Mouse (Mus musculus) brown adipose tissue, adult 24 weeks (tissue): ENCODE measurements around the gene Ilvbl. TPM values are rescaled to one million over a fixed set of nuclear protein-coding genes. Genes with fewer than 3 reads are reported as not detected.

ENCODE experiments used
- H3K27ac ChIP-seq: fragments of 200-500 bp; replicated peaks from 2 replicates; pipeline ENCODE4 v1.5.1; 2012; ENCODE audit warnings: low read depth, mild to moderate bottlenecking, low read length
- H3K4me1 ChIP-seq: fragments of 200-500 bp; 2 replicates; pipeline ENCODE4 v1.6.1; 2012; ENCODE audit warnings: low read length, mixed read lengths; ENCODE audit not compliant: control insufficient read depth, insufficient read depth, insufficient read length
- H3K4me3 ChIP-seq: fragments of 200-500 bp; 2 replicates; pipeline ENCODE4 v1.5.1; 2012; ENCODE audit warnings: low read depth, mild to moderate bottlenecking, low read length, moderate library complexity; ENCODE audit not compliant: insufficient read depth
- polyA plus RNA-seq: library from polyadenylated mRNA; stranded (reverse); fragments of >200 nt; gene quantifications from 2 replicates; pipeline ENCODE4 v1.2.4, GENCODE M21; 2012; ENCODE audit not compliant: missing spikeins, insufficient read depth, insufficient read length

The Ilvbl gene
- polyA plus RNA-seq, 1 experiment = 18.4 TPM

DNA sequence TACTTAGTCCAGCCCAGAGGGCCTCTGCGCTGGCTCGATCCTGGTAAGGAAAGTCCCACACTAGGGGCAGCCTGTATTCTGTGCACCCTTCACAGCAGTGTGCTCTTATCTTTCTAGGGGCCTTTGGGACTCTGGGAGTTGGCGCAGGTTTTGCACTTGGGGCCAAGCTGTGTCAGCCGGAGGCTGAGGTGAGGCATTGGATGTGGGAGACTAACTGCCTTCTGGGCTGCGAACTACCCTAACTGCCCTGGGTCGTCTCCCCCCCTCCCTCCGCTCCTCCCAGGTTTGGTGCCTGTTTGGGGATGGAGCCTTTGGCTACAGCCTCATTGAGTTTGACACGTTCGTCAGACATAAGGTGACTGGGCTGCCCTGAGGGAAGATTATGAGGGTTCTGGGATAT is 9.2 kb downstream of the Ilvbl start:
- Histone ChIP-seq H3K4me3 (no peak overlapping the region), H3K4me1 (no peaks in the 10 kb centered on the region), H3K27ac (no peak overlapping the region)

DNA sequence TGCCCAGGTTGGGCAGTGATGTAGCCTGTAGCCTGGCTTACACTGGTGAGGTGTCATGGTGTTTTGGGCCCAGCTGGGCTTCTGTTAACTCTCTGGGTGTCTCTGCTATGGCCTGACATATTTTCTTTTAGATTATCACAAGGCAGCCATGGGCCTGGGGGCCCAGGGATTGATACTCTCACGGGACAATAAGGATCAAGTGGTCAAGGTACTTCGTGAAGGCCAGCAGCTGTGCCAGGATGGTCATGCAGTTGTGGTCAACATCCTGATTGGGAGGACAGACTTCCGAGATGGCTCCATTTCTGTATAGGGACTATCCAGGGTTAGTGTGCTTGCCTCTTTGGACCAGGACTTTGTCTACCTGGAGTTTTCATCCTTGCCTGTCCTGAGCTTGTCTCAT is 9.8 kb downstream of the Ilvbl start:
- Histone ChIP-seq H3K4me1 (no peaks in the 10 kb centered on the region), H3K27ac (no peak overlapping the region), H3K4me3 (no peak overlapping the region)

DNA sequence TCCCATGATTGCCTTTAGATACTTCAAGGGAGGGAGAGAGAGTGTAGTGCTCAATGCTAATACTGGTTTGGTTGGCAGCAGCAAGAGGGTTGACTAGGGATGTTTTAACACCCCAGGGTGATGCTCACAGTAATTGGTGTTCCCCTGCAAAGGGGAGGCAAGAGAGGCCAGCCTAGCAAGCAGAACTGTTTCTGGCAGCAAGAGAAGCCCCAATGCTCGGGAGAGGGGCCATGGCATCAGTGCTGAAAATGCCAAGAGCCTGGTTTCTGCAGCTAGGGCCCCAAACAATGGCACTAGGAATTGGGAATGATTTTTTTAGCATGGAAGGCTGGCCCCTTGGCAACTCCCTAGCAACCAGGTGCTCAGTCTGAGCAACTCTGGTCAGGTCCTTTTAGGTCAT is 10.8 kb downstream of the Ilvbl start:
- H3K27ac ChIP-seq = no peak overlapping the region
- no peak overlapping the region for H3K4me3 ChIP-seq
- H3K4me1 ChIP-seq = no peaks in the 10 kb centered on the region

DNA sequence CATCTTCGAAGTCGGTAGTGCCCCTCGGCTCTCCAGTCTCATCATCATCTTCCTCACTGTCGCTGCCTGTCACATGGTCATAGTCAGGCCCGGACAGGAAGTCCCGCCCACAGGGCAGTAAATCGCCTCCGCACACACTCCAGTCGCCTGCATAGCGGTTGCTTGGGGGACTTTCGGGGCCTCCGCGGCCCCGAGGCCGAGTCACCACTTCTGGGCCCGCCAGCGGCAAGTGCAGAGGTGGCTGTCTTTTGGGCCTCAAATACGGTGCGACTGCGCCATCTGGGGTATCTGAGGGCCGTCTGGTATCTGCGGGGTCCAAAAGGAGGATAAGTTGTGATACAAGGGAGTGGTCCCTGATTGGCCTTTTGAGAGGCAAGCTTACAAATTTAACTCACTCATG is 11.5 kb downstream of the Ilvbl start:
- Histone ChIP-seq H3K27ac (no peak overlapping the region), H3K4me3 (no peak overlapping the region)

DNA sequence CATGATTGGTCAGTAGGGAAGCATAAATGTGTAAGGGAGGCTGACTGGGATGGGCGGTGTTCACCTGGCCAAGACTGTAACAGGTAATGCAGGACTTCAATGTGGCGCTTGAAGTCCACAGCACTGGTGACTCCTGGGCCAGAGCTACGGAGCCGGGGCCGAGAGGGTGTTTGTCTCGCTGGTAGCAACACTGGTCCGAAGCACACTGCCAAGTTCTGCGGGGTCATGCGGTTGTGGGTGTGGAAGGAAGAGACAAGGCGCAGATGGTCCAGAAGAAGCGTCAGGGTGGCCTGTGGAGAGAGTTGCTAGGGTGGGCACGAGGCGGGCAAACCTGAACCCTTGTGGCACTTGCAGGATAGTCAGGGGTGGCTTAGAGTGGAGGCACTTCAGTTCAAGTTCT is 11.9 kb downstream of the Ilvbl start:
- H3K4me3 ChIP-seq = no peak overlapping the region
- peaks cover 5% of the 10 kb centered on the region; the same call in 1 of the 2 replicates for H3K4me1 ChIP-seq
- H3K27ac ChIP-seq = no peak overlapping the region

More for the DNA sequence above, 11.5 kb downstream of the Ilvbl start:
- peaks cover 5% of the 10 kb centered on the region; the same call in 1 of the 2 replicates for H3K4me1 ChIP-seq

DNA sequence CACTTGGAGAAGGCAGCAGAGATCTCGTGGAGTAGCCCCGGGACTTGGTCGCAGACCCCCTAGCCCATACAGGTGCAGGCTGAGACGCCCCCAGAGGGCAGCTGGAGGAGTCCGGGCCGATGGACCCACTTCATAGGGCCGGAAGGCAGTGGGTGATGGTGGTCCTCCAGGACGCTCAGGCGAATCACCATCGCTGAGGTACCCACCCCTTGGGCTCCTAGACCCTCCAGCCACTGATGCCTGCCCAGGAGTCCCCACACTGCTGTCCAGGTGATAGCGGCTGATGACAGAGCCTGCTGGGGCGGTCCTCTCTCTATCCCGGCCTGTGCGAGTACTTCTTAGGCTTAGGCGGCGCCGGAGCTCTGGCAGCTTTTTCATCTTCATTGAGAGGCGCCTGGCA is 15.1 kb downstream of the Ilvbl start:
- Histone ChIP-seq H3K27ac (no peak overlapping the region), H3K4me3 (no peak overlapping the region), H3K4me1 (peaks cover 7% of the 10 kb centered on the region; the same call in 1 of the 2 replicates)

DNA sequence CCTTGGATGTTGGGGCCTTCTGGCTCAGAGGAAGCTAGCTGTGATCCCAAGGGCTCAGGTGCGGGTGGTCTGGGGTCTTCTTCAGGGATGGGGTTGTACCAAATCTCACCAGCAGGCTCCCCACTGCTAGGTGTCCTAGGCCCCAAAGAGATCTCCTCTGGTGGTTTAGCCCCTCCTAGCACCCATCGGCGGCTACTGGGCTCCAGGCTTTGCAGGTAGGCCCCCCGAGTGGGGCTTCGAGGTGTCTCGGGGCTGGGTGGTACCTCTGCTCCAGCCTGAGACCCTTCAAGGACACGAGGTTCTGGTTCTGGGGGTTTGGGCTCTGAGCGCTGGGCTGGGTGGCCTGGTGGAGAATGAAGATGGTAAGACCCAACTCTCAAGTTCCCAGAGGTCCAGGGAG is 15.8 kb downstream of the Ilvbl start:
- H3K27ac ChIP-seq = no peak overlapping the region
- H3K4me3 ChIP-seq = peak overlapping the region; percentile 99; the same call in 1 of the 2 replicates
- peaks cover 7% of the 10 kb centered on the region; the same call in 1 of the 2 replicates for H3K4me1 ChIP-seq

DNA sequence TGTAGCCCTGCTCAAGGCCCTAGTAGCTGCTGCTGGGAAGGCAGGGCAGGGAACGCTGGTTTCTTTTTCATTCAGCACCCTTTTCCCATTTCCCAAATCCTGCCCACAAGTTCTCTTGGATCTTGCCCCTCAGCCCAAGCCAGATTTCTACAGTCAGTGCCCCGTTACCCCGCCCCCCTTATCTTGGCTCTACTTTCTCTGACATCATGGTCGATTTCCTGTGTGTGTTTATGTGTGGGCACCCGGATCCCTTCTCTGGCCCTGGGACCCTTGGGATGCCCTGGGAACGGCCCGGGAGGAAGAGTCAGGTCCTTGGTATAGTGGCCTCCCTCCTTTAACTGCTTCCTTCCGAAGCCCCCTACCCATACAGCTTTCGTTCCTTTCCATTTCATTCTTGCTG is 16.6 kb downstream of the Ilvbl start:
- Histone ChIP-seq H3K4me3 (peak overlapping the region; percentile 99), H3K4me1 (peaks cover 7% of the 10 kb centered on the region; the same call in 1 of the 2 replicates), H3K27ac (peak overlapping the region; percentile 91)

DNA sequence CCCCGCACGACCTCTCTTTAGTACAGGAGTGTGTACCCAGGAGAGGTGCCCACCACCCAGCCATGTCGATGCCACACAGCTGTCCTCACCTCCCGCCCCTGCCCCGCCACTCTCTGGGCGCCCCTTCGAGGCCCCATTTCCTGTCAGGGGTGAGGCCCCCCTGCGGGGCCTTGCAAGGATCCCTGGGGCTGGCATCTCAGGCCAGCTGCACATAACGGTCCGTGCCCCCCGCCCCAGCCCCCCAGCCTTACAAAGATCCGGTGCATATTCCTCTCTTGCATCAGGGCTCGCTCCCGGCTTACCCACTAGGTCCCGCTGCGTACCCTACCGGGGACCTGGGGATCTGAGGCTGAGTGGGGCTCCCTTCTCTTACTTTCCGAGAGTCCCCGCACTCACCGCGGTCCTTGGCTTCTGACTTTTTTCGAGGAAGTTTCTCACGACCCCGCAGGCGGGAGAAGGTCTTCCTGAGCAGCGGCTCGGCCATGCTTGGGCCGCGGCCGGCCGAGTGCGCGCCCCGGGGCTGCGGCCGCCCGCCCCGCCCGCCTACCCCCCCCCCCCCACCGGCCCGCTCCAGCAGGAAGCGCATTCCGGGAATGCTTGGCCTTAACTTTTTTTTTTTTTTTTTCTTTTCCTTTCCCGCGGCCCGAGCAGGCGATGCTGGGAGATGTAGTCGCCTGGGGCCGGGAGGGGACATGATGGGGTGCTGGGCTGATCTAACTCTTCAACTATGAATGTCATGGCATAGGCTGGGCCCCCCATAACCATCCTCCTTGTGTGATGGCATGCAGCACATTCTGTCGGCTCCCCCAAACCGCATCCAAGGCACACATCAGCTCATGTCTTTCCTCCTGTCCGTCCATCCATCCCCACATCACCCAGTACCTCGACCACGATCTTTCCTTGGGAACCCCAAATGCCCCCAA is 17.5 kb downstream of the Ilvbl start, which contains the start of gene Syde1:
Syde1 (minus strand) TSS at position 559 of the 923 bp plus-strand sequence.
- peak within 1 kb of the TSS; percentile 91 for H3K27ac ChIP-seq
- H3K4me1 ChIP-seq = peaks cover 7% of the 10 kb centered on the region; the same call in 1 of the 2 replicates
- peak within 1 kb of the TSS; percentile 99 for H3K4me3 ChIP-seq

DNA sequence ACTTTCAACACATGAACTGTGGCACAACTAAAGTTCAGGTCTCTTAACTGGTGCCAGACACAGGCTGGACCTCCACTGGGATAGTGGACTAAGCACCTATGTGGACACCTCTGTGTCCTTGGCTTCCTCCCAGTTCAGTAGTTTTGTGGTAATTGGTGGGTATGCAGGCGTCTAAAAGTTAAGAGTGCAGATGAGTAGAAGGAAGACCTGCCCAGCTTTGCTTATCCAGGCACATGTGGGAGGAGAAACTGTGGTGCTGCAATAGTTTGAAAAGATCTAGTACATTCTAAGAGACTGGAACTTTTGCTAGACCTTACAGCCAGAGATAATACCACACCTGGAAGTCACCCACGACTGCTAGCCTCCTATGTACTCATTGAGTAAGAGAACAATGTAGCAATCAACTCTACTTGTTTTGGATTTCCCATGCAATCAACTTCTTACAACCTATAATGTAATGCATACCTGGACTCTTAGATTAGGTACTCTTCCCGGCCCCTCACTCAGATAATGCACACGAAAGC is 18.8 kb downstream of the Ilvbl start:
- Histone ChIP-seq H3K4me3 (no peak overlapping the region), H3K27ac (no peak overlapping the region), H3K4me1 (peaks cover 7% of the 10 kb centered on the region; the same call in 1 of the 2 replicates)

DNA sequence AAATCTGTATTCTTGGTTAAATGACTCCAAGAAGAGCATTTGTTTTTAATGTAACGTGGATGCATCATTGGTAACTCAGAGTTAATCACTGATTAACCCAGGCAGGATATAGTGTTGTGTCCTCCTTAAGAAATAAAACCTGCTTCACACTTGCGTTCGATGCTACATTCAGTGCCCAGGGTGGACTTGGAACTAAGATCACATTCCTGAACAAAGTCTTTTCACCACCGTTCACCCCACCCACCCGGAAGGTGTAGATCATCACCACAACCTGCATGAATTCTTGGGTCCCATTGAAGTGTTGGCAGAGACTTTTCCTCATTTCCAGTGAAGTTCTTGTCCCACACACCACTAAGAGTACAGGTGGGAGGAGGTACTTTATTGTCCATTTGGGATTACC is 19.6 kb downstream of the Ilvbl start:
- Histone ChIP-seq H3K4me1 (peaks cover 7% of the 10 kb centered on the region; the same call in 1 of the 2 replicates), H3K4me3 (no peak overlapping the region)

DNA sequence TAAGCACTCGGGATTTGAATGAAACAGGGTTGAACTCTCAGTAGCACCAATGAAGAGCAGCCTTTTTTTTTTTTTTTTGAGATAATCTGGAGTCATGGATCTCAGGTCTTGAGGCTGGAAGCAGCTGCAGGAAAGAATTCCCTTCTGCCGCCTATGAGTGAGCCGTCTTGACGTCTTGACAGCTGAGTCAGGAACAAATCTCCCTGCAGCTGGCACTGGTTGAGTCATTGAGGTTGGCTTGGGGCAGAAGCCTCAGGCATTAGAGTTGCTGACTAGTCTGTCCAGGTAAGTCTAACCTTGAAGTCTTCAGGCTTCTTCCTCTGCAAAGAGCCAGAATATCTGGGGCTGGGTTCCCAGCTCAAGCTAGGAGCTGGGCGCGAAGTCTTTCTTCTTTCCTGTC is 20.0 kb downstream of the Ilvbl start:
- H3K4me3 ChIP-seq = no peak overlapping the region
- no peak overlapping the region for H3K27ac ChIP-seq
- peaks cover 7% of the 10 kb centered on the region; the same call in 1 of the 2 replicates for H3K4me1 ChIP-seq

More for the DNA sequence above, 19.6 kb downstream of the Ilvbl start:
- no peak overlapping the region for H3K27ac ChIP-seq

DNA sequence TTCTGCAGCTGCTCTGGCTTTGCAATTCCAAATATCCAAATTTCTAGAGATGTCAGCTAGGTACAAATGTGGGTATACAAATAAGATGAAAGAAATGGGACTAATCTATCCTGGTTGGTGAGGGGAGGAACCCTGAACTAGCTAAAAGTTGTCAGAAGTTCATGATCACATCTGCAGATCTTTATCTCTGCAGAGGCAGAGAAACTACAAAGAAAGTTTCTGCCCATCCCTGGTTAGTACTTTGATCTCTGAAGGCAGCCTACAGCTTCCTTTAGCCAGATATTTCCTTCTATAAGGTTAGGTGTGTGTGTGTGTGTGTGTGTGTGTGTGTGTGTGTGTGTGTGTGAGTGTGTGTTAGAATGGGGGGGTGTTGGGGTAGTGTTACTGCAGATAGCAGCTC is 20.4 kb downstream of the Ilvbl start:
- Histone ChIP-seq H3K4me3 (no peak overlapping the region), H3K4me1 (peaks cover 7% of the 10 kb centered on the region; the same call in 1 of the 2 replicates), H3K27ac (no peak overlapping the region)

DNA sequence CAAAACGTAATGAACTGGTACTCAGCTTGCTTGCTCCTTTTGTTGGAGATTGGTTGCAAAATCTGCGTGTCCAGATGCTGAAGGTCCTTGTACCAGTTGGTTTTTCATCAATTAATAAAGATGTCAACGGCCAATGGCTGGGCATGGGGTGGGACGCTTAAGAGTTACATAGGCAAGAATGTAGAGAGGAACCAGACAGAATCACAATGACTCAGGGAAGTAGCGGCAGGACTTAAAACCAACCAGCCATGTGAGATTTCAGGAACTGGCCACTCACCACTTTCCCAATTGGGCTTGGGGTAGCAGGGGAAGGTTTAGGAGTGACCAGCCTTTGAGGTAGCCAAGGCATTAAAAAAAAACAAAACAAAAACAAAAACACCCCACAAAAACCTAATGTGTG is 25.7 kb downstream of the Ilvbl start:
- Histone ChIP-seq H3K4me1 (no peaks in the 10 kb centered on the region), H3K4me3 (no peak overlapping the region), H3K27ac (no peak overlapping the region)

DNA sequence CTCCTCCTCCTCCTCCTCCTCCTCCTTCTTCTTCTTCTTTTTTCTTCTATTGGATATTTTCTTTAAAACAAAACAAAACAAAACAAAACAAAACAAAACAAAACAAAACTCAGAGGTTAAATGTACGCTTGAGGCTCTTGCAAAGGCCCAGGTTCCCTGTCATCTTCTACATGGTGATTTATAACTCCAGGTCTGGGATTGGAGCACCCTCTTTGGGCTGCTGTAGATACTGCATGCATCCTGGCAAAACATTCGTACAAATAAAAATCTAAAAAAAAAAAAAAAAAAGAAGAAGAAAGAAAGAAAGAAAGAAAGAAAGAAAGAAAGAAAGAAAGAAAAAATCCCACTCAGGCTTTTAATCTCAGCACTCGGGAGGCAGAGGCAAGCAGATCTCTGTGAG is 30.9 kb downstream of the Ilvbl start:
- Histone ChIP-seq H3K27ac (no peak overlapping the region), H3K4me1 (no peaks in the 10 kb centered on the region), H3K4me3 (no peak overlapping the region)
